Mouse (Mus musculus) embryonic fibroblast, embryonic 13.5 days (primary cell): ENCODE results near the gene Slc7a4.

Experiments used
- CTCF ChIP-seq: IDR thresholded peaks from 2 replicates; pipeline ENCODE4 v1.5.1; 2011; ENCODE audit warnings: mild to moderate bottlenecking, control low read depth, low read length, moderate library complexity, borderline replicate concordance; ENCODE audit not compliant: insufficient read depth
- POLR2A ChIP-seq: IDR thresholded peaks from 2 replicates; pipeline ENCODE4 v1.6.1; 2011; ENCODE audit warnings: low read depth, mild to moderate bottlenecking, control low read depth, low read length, moderate library complexity

GRCm38 (mm10) chr16:17556180-17556579 is 26.8 kb downstream of the Slc7a4 start:
- no peak for TF ChIP-seq CTCF
- no peak for TF ChIP-seq POLR2A
